ENCODE assay signal across 8 mouse cellular contexts in the genomic region with DNA sequence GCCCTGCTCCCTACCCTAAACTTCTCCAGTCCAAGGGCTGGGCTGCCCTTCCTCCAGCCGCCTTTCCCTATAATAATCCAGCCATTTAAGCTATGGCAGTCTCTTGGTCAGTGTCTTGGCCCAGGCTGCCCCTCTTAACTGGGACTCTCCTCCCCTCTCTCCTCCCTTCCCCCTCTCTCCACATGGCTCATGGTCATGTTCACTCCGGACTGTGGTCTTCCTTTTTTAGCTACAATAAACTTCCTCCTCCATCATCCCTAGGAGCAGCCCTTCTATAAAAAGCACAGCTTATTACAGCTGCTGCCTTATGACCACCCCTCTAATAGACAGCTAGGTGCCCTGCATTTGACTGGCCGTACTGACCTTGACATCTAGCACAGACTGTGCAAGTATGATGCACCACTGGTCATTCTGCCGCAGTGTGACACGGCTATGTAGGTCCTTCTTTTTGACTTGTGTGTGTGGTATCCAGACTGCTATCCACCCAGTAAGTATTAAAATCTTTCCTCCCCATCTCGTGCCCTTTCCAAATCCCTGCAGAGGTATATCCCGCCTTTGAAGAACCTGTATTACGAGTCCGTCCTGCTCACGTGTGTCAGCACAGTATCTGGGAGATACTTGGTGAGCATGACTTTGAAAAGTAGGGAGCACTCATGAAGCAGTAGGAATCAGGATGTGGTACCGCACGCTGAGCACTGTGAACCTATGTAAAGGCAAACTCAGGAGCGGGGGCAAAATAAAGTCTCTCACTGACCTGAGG. TPM values are rescaled to one million over a fixed set of nuclear protein-coding genes. Genes with fewer than 3 reads are reported as not detected.
A peak's percentile ranks its signal among the peaks of the same experiment; 100 is the strongest.
DNase-seq lines count a peak whose midpoint lies in the region; ATAC-seq and TF ChIP-seq lines count a peak whose summit lies in the region.

No protein-coding gene starts in this region.

- peaks cover 27% of the 10 kb centered on the region for H3K4me1 ChIP-seq in hindbrain, embryonic 15.5 days (replicated peaks)
- peaks cover 19% of the 10 kb centered on the region for H3K4me1 ChIP-seq in hindbrain, embryonic 16.5 days (ENCODE audit: control insufficient read depth, insufficient read depth, low read depth, low read length)
- H3K4me1 ChIP-seq in ES-Bruce4 (ENCODE audit: control insufficient read depth, insufficient read depth, low read length) = no peaks in the 10 kb centered on the region
- H3K4me1 ChIP-seq in embryonic facial prominence, embryonic 14.5 days (ENCODE audit: control insufficient read depth, insufficient read depth, low read length) = peaks cover 8% of the 10 kb centered on the region
- peaks cover 62% of the 10 kb centered on the region for H3K4me1 ChIP-seq in liver, embryonic 12.5 days

- H3K9ac ChIP-seq in hindbrain, embryonic 15.5 days = no peak overlapping the region
- no peak overlapping the region for H3K9ac ChIP-seq in hindbrain, embryonic 16.5 days (ENCODE audit: low read depth, low read length)
- 0 out of 2 replicates have a peak overlapping the region, but pooled peaks have one; percentile 78 for H3K9ac ChIP-seq in ES-Bruce4 (ENCODE audit: low read depth, poor library complexity, severe bottlenecking)
- no peak overlapping the region for H3K9ac ChIP-seq in embryonic facial prominence, embryonic 14.5 days (ENCODE audit: low read depth, low read length)
- no peak overlapping the region for H3K9ac ChIP-seq in liver, embryonic 12.5 days

- no peak for TF ChIP-seq CTCF in ES-Bruce4 (IDR thresholded peaks at IDR 0.05; ENCODE audit: low read depth, low read length)

- no peaks in the 10 kb centered on the region for H3K27me3 ChIP-seq in hindbrain, embryonic 15.5 days
- H3K27me3 ChIP-seq in hindbrain, embryonic 16.5 days (replicated peaks; ENCODE audit: control insufficient read depth, insufficient read depth, low read length) = no peaks in the 10 kb centered on the region
- no peaks in the 10 kb centered on the region for H3K27me3 ChIP-seq in ES-Bruce4 (ENCODE audit: control insufficient read depth, insufficient read depth, low read length, poor library complexity, severe bottlenecking)
- H3K27me3 ChIP-seq in embryonic facial prominence, embryonic 14.5 days (replicated peaks; ENCODE audit: control insufficient read depth, insufficient read depth, low read length) = no peaks in the 10 kb centered on the region
- H3K27me3 ChIP-seq in liver, embryonic 12.5 days (replicated peaks) = no peaks in the 10 kb centered on the region

- TF ChIP-seq EP300 in ES-Bruce4 (IDR thresholded peaks at IDR 0.05; ENCODE audit: insufficient read depth, low read depth, low read length) = no peak

- 94% methylated on average over 13 of the region's 13 CpGs for WGBS in hindbrain, embryonic 15.5 days
- WGBS in hindbrain, embryonic 16.5 days = 94% methylated on average over 13 of the region's 13 CpGs
- WGBS in embryonic facial prominence, embryonic 14.5 days = 79% methylated on average over 13 of the region's 13 CpGs
- 86% methylated on average over 13 of the region's 13 CpGs for WGBS in liver, embryonic 12.5 days (ENCODE audit: insufficient replicate concordance)

- intact Hi-C loops in gastrocnemius, postnatal 36 days (cut with DNase I) = no loop called here

- no peaks in the 10 kb centered on the region for H3K9me3 ChIP-seq in hindbrain, embryonic 15.5 days
- H3K9me3 ChIP-seq in hindbrain, embryonic 16.5 days (ENCODE audit: control insufficient read depth, low read length) = no peaks in the 10 kb centered on the region
- no peaks in the 10 kb centered on the region for H3K9me3 ChIP-seq in ES-Bruce4 (replicated peaks; ENCODE audit: control insufficient read depth, insufficient read depth, low read length, poor library complexity, severe bottlenecking)
- H3K9me3 ChIP-seq in embryonic facial prominence, embryonic 14.5 days (ENCODE audit: control insufficient read depth, low read length) = no peaks in the 10 kb centered on the region
- H3K9me3 ChIP-seq in liver, embryonic 12.5 days (replicated peaks) = no peaks in the 10 kb centered on the region

- no peak for ATAC-seq in hindbrain, embryonic 15.5 days (ENCODE audit: low FRiP score, low read depth)
- no peak for ATAC-seq in hindbrain, embryonic 16.5 days
- ATAC-seq in embryonic facial prominence, embryonic 14.5 days (ENCODE audit: low read depth) = no peak
- ATAC-seq in liver, embryonic 12.5 days = no peak

- H3K4me3 ChIP-seq in hindbrain, embryonic 15.5 days = no peak overlapping the region
- H3K4me3 ChIP-seq in hindbrain, embryonic 16.5 days (ENCODE audit: low read length) = no peak overlapping the region
- H3K4me3 ChIP-seq in ES-Bruce4 (ENCODE audit: low read depth, low read length) = 0 out of 2 replicates have a peak overlapping the region, but pooled peaks have one; percentile 4
- no peak overlapping the region for H3K4me3 ChIP-seq in embryonic facial prominence, embryonic 14.5 days (ENCODE audit: low read depth, low read length)
- H3K4me3 ChIP-seq in liver, embryonic 12.5 days = 0 out of 2 replicates have a peak overlapping the region, but pooled peaks have one; percentile 89

- DNase-seq in embryonic facial prominence, embryonic 14.5 days (ENCODE audit: low spot score) = peak; percentile 67
- no peak for DNase-seq in thymus, postnatal 36 days
- DNase-seq in gastrocnemius, postnatal 36 days = no peak
- DNase-seq in spleen, postnatal 4 days (ENCODE audit: low spot score in 2 of 2) = no peak

- H3K4me2 ChIP-seq in hindbrain, embryonic 15.5 days = peak overlapping the region; percentile 78; the same call in 1 of the 2 replicates
- no peak overlapping the region for H3K4me2 ChIP-seq in hindbrain, embryonic 16.5 days (ENCODE audit: low read length)
- H3K4me2 ChIP-seq in embryonic facial prominence, embryonic 14.5 days (ENCODE audit: low read depth, low read length) = peak overlapping the region; percentile 84
- H3K4me2 ChIP-seq in liver, embryonic 12.5 days = peak overlapping the region; percentile 95

- no peak for TF ChIP-seq POLR2A in ES-Bruce4 (IDR thresholded peaks at IDR 0.05; ENCODE audit: insufficient read depth, low read length)

- H3K36me3 ChIP-seq in hindbrain, embryonic 15.5 days = 0 out of 2 replicates have a peak, but pooled peaks cover under 1% of the 10 kb centered on the region
- peaks cover 2% of the 10 kb centered on the region for H3K36me3 ChIP-seq in hindbrain, embryonic 16.5 days (ENCODE audit: control insufficient read depth, insufficient read depth, low read length)
- peaks cover 5% of the 10 kb centered on the region for H3K36me3 ChIP-seq in ES-Bruce4 (ENCODE audit: control insufficient read depth, insufficient read depth, low read length, poor library complexity, severe bottlenecking)
- peaks cover 9% of the 10 kb centered on the region for H3K36me3 ChIP-seq in embryonic facial prominence, embryonic 14.5 days (ENCODE audit: control insufficient read depth, insufficient read depth, low read length)
- peaks cover 13% of the 10 kb centered on the region for H3K36me3 ChIP-seq in liver, embryonic 12.5 days

- H3K27ac ChIP-seq in hindbrain, embryonic 15.5 days (replicated peaks) = no peak overlapping the region
- no peak overlapping the region for H3K27ac ChIP-seq in hindbrain, embryonic 16.5 days (ENCODE audit: low read depth, low read length)
- no peak overlapping the region for H3K27ac ChIP-seq in ES-Bruce4 (ENCODE audit: insufficient read depth, low read length)
- peak overlapping the region; percentile 67 for H3K27ac ChIP-seq in embryonic facial prominence, embryonic 14.5 days (replicated peaks; ENCODE audit: low read depth, low read length)
- peak overlapping the region; percentile 91; the same call in 1 of the 2 replicates for H3K27ac ChIP-seq in liver, embryonic 12.5 days

RNA-seq across cellular contexts. Expression of a gene that starts 1.6 kb away (rescaled TPM):
- polyA plus RNA-seq in hindbrain, embryonic 15.5 days (2015; fragmentation: Nextera tagmentation; extraction: Ambion mirVana) = 187 and 189 TPM in 2 replicates
- 199 and 211 TPM in 2 replicates for polyA plus RNA-seq in hindbrain, embryonic 16.5 days (2015; fragmentation: Nextera tagmentation; extraction: Ambion mirVana)
- 79.2 and 83.7 TPM in 2 replicates for polyA plus RNA-seq in ES-Bruce4 (2011; ENCODE audit: insufficient read depth, insufficient read length, low read depth, missing spikeins)
- 157 and 159 TPM in 2 replicates for polyA plus RNA-seq in embryonic facial prominence, embryonic 14.5 days (2014; fragmentation: Nextera tagmentation; extraction: Ambion mirVana)
- polyA plus RNA-seq in liver, embryonic 12.5 days (2016; fragmentation: Nextera tagmentation; extraction: Ambion mirVana) = 103 TPM in 2 replicates
- 10 to 100 TPM; 32.4 to 36.7 TPM for total RNA-seq in gastrocnemius, postnatal 36 days (2021)

RNA-seq across cellular contexts. Expression of a gene that starts 2.2 kb away (rescaled TPM):
- polyA plus RNA-seq in hindbrain, embryonic 15.5 days (2015; fragmentation: Nextera tagmentation; extraction: Ambion mirVana) = 2.0 and 2.6 TPM in 2 replicates
- polyA plus RNA-seq in hindbrain, embryonic 16.5 days (2015; fragmentation: Nextera tagmentation; extraction: Ambion mirVana) = 1.9 and 2.3 TPM in 2 replicates
- polyA plus RNA-seq in ES-Bruce4 (2011; ENCODE audit: insufficient read depth, insufficient read length, low read depth, missing spikeins) = 3.8 and 7.8 TPM in 2 replicates
- 2.6 and 3.6 TPM in 2 replicates for polyA plus RNA-seq in embryonic facial prominence, embryonic 14.5 days (2014; fragmentation: Nextera tagmentation; extraction: Ambion mirVana)
- polyA plus RNA-seq in liver, embryonic 12.5 days (2016; fragmentation: Nextera tagmentation; extraction: Ambion mirVana) = 0.64 and 0.74 TPM in 2 replicates
- total RNA-seq in gastrocnemius, postnatal 36 days (2021) = 1 to 10 TPM; 5.0 to 6.3 TPM

RNA-seq across cellular contexts. Expression of a gene that starts 49.3 kb away (rescaled TPM):
- polyA plus RNA-seq in hindbrain, embryonic 15.5 days (2015; fragmentation: Nextera tagmentation; extraction: Ambion mirVana) = 0.10 and 0.14 TPM in 2 replicates
- polyA plus RNA-seq in hindbrain, embryonic 16.5 days (2015; fragmentation: Nextera tagmentation; extraction: Ambion mirVana) = 0.07 TPM in 1 of 2 replicates, not detected in the other
- polyA plus RNA-seq in ES-Bruce4 (2011; ENCODE audit: insufficient read depth, insufficient read length, low read depth, missing spikeins) = not detected in 2 replicates
- polyA plus RNA-seq in embryonic facial prominence, embryonic 14.5 days (2014; fragmentation: Nextera tagmentation; extraction: Ambion mirVana) = 0.17 TPM in 1 of 2 replicates, not detected in the other
- polyA plus RNA-seq in liver, embryonic 12.5 days (2016; fragmentation: Nextera tagmentation; extraction: Ambion mirVana) = not detected in 2 replicates
- total RNA-seq in gastrocnemius, postnatal 36 days (2021) = not detected

RNA-seq across cellular contexts. Expression of a gene that starts 56.2 kb away (rescaled TPM):
- 52.2 and 53.6 TPM in 2 replicates for polyA plus RNA-seq in hindbrain, embryonic 15.5 days (2015; fragmentation: Nextera tagmentation; extraction: Ambion mirVana)
- 58.5 and 59.4 TPM in 2 replicates for polyA plus RNA-seq in hindbrain, embryonic 16.5 days (2015; fragmentation: Nextera tagmentation; extraction: Ambion mirVana)
- polyA plus RNA-seq in ES-Bruce4 (2011; ENCODE audit: insufficient read depth, insufficient read length, low read depth, missing spikeins) = 70.0 and 77.9 TPM in 2 replicates
- 38.0 and 40.3 TPM in 2 replicates for polyA plus RNA-seq in embryonic facial prominence, embryonic 14.5 days (2014; fragmentation: Nextera tagmentation; extraction: Ambion mirVana)
- 41.2 and 42.7 TPM in 2 replicates for polyA plus RNA-seq in liver, embryonic 12.5 days (2016; fragmentation: Nextera tagmentation; extraction: Ambion mirVana)
- 10 to 100 TPM; 24.3 to 26.1 TPM for total RNA-seq in gastrocnemius, postnatal 36 days (2021)

Comparison
In these comparisons a context has a peak if more than half of its experiments do, and no peak if none do; other contexts are left out.
1. H3K27ac ChIP-seq: peak in embryonic facial prominence, embryonic 14.5 days (single experiment) and liver, embryonic 12.5 days (single experiment); none in hindbrain, embryonic 15.5 days (single experiment), hindbrain, embryonic 16.5 days (single experiment) and ES-Bruce4 (single experiment).
2. H3K4me3 ChIP-seq: peak in ES-Bruce4 (single experiment) and liver, embryonic 12.5 days (single experiment); none in hindbrain, embryonic 15.5 days (single experiment), hindbrain, embryonic 16.5 days (single experiment) and embryonic facial prominence, embryonic 14.5 days (single experiment).